In genomic region chr17:27301376-27301775, GRCm38 (mm10) we compare ENCODE assay signal across 18 mouse cellular contexts.
A peak's percentile ranks its signal among the peaks of the same experiment; 100 is the strongest.
DNase-seq lines count a peak whose midpoint lies in the region; ATAC-seq and TF ChIP-seq lines count a peak whose summit lies in the region.
"Had no signal": no experiment of that assay in that cellular context is flagged by ENCODE, and none has a peak within 500 bp of the region (broad histone marks: within the 10 kb centered on the region; RNA-seq: fewer than 3 reads in every experiment).

No protein-coding gene starts in this region.

- ATAC-seq in common myeloid progenitor, adult 5-6 weeks (replicated peaks; ENCODE audit: low read depth, poor library complexity, severe bottlenecking) = peak; percentile 47; the same call in 1 of the 2 replicates
- ATAC-seq: forebrain, embryonic 16.5 days; midbrain, embryonic 15.5 days had no signal

- no peak overlapping the region for H3K4me3 ChIP-seq in cerebellum, adult 2 months (replicated peaks; ENCODE audit: insufficient read depth, low read depth, low read length)
- H3K4me3 ChIP-seq in lung, adult 2 months (replicated peaks; ENCODE audit: extremely low read depth, low read depth, low read length) = no peak overlapping the region
- H3K4me3 ChIP-seq: hindbrain, embryonic 13.5 days; limb, embryonic 15.5 days; liver, embryonic 15.5 days; midbrain, embryonic 15.5 days had no signal

- TF ChIP-seq POLR2A in cerebellum, adult 2 months (IDR thresholded peaks at IDR 0.05; ENCODE audit: borderline replicate concordance, insufficient read depth, low read length) = no peak
- TF ChIP-seq POLR2A in lung, adult 2 months (IDR thresholded peaks at IDR 0.05; ENCODE audit: borderline replicate concordance, extremely low read depth, low read depth, low read length) = no peak

- WGBS in cerebellum, adult 2 months = 80% methylated on average over 11 of the region's 11 CpGs
- WGBS in lung, adult 2 months = 33% methylated on average over 11 of the region's 11 CpGs

- no peak for TF ChIP-seq CTCF in cerebellum, adult 2 months (IDR thresholded peaks at IDR 0.05; ENCODE audit: borderline replicate concordance, insufficient read depth, low read depth, low read length)
- TF ChIP-seq CTCF in lung, adult 2 months (IDR thresholded peaks at IDR 0.05; ENCODE audit: insufficient read depth, low read length) = no peak

- no peak overlapping the region for H3K27ac ChIP-seq in cerebellum, adult 2 months (ENCODE audit: insufficient read depth, low read length)
- H3K27ac ChIP-seq: hindbrain, embryonic 13.5 days; limb, embryonic 15.5 days; liver, embryonic 15.5 days; midbrain, embryonic 15.5 days had no signal

- peak; percentile 52 to 60 for DNase-seq in cerebellum, postnatal 10 days
- DNase-seq in cerebellum, adult 2 months = no peak
- DNase-seq in lung, postnatal 10 days = peak; percentile 74
- no peak for DNase-seq in lung, adult 2 months
- peak; percentile 57 for DNase-seq in retina, postnatal 1 day
- no peak for DNase-seq in thymus, postnatal 0 days (ENCODE audit: low spot score)
- DNase-seq in heart, postnatal 4 days = no peak
- DNase-seq: cerebellum, adult 18-20 months; heart, postnatal 10 days; kidney, adult 8-10 months; kidney, postnatal 14 days; thymus, adult 18-20 months had no signal

- peaks cover 15% of the 10 kb centered on the region for H3K4me1 ChIP-seq in cerebellum, adult 2 months (ENCODE audit: control insufficient read depth, insufficient read depth, low read length)
- no peaks in the 10 kb centered on the region for H3K4me1 ChIP-seq in lung, adult 2 months (ENCODE audit: control insufficient read depth, insufficient read depth, low read length)
- H3K4me1 ChIP-seq: liver, embryonic 15.5 days; midbrain, embryonic 15.5 days had no signal

- H3K27me3 ChIP-seq in cerebellum, adult 2 months (ENCODE audit: control insufficient read depth, insufficient read depth, low read length) = no peaks in the 10 kb centered on the region
- H3K27me3 ChIP-seq: limb, embryonic 15.5 days; liver, embryonic 15.5 days; midbrain, embryonic 15.5 days had no signal

Comparison
In these comparisons a context has a peak if more than half of its experiments do, and no peak if none do; other contexts are left out.
1. DNase-seq: peak in cerebellum, postnatal 10 days (2 of 2), lung, postnatal 10 days (single experiment) and retina, postnatal 1 day (single experiment); none in cerebellum, adult 2 months (0 of 2), lung, adult 2 months (single experiment), thymus, postnatal 0 days (single experiment) and heart, postnatal 4 days (single experiment).